Mouse (Mus musculus): Measurements from ENCODE around the gene Slc12a6.

The Slc12a6 gene

GRCm38 (mm10) chr2:112265448-112266241 is at the start of gene Slc12a6:
Gene Slc12a6, plus strand, starts transcription at chr2:112265825.
- H3K36me3 ChIP-seq (ENCODE audit: control insufficient read depth, insufficient read depth, low read length, poor library complexity, severe bottlenecking): peaks cover 3% of the 10 kb centered on the region; the same call in 1 of the 2 replicates
- no peaks in the 10 kb centered on the region for H3K27me3 ChIP-seq (ENCODE audit: control insufficient read depth, insufficient read depth, low read length, poor library complexity, severe bottlenecking)
- DNase-seq (ENCODE audit: low read depth, low spot score): peak; percentile 97

DNA sequence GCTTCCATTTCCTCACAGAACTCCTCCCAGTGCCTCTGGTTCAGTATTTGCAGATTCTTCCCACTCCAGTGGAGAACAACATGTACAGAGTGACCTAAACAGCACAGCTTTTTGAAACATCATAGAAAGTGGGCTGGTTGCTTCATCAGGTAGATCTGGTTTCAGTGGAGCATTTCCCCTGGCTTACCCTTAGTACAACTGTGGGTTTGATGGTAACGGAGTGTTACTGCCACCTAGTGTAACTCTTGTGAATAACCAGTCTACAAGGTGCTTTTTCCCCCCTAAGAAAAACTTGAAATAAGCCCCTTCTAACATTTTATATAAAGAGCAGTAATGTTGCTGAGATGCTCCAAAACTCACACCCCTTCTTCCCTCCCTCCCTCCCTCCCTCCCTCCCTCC is 49.6 kb upstream of the Slc12a6 start:
- Histone ChIP-seq H3K27me3 (ENCODE audit: control insufficient read depth, insufficient read depth, low read length, poor library complexity, severe bottlenecking) (no peaks in the 10 kb centered on the region), H3K36me3 (ENCODE audit: control insufficient read depth, insufficient read depth, low read length, poor library complexity, severe bottlenecking) (no peaks in the 10 kb centered on the region)
- DNase-seq (ENCODE audit: low read depth, low spot score): peak; percentile 56

- no peaks in the 10 kb centered on the region for H3K36me3 ChIP-seq (ENCODE audit: control insufficient read depth, insufficient read depth, low read length, poor library complexity, severe bottlenecking)
- no peaks in the 10 kb centered on the region for H3K27me3 ChIP-seq (ENCODE audit: control insufficient read depth, insufficient read depth, low read length, poor library complexity, severe bottlenecking)
- no peak for DNase-seq (ENCODE audit: low read depth, low spot score)
These were observed 48.0 kb upstream of the Slc12a6 start for GRCm38 (mm10) chr2:112217614-112218013.

- no peaks in the 10 kb centered on the region for H3K27me3 ChIP-seq (ENCODE audit: control insufficient read depth, insufficient read depth, low read length, poor library complexity, severe bottlenecking)
- no peaks in the 10 kb centered on the region for H3K36me3 ChIP-seq (ENCODE audit: control insufficient read depth, insufficient read depth, low read length, poor library complexity, severe bottlenecking)
- DNase-seq (ENCODE audit: low read depth, low spot score): no peak
These were observed 44.7 kb upstream of the Slc12a6 start for GRCm38 (mm10) chr2:112220880-112221279.

DNA sequence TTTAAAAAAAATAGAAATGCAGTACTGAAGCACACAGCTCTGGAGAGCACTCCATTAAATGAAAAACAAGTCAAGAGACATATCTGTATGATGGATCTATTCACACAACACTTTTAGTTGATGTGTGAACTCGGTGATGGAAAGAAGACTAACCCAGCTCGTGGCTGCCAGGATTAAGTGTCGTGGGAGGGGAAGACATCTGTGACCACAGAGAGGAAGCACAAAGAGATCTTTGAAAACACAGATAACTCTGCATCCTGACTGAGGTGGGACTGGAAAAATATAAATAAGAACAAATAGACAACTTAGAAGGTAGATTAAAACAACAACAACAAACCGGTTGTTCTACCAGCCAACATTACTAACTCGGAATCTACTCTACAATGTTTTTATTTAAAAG is 43.0 kb upstream of the Slc12a6 start:
- Histone ChIP-seq H3K36me3 (ENCODE audit: control insufficient read depth, insufficient read depth, low read length, poor library complexity, severe bottlenecking) (no peaks in the 10 kb centered on the region), H3K27me3 (ENCODE audit: control insufficient read depth, insufficient read depth, low read length, poor library complexity, severe bottlenecking) (no peaks in the 10 kb centered on the region)
- no peak for DNase-seq (ENCODE audit: low read depth, low spot score)

GRCm38 (mm10) chr2:112224356-112224755 is 41.3 kb upstream of the Slc12a6 start:
- Histone ChIP-seq H3K27me3 (ENCODE audit: control insufficient read depth, insufficient read depth, low read length, poor library complexity, severe bottlenecking) (no peaks in the 10 kb centered on the region), H3K36me3 (ENCODE audit: control insufficient read depth, insufficient read depth, low read length, poor library complexity, severe bottlenecking) (no peaks in the 10 kb centered on the region)
- DNase-seq (ENCODE audit: low read depth, low spot score): no peak

DNA sequence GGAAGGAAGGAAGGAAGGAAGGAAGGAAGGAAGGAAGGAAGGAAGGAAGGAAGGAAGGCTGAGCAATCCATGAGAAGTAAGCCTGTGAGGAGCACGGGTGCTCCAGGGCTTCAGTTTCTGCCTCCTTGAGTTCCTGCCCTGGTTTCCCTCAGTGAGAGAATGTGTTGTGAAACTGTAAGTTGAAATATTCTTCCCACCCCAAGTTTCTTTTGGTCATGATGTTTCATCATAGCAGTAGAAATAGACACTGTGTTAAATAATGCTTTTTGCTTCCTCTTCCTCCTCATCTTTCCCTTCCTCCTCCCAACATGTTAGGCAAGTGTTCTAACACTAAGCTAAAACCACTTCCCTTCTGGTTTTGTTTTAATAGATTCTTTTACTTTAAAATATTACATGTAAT is 33.0 kb upstream of the Slc12a6 start:
- no peak for DNase-seq (ENCODE audit: low read depth, low spot score)
- Histone ChIP-seq H3K36me3 (ENCODE audit: control insufficient read depth, insufficient read depth, low read length, poor library complexity, severe bottlenecking) (no peaks in the 10 kb centered on the region), H3K27me3 (ENCODE audit: control insufficient read depth, insufficient read depth, low read length, poor library complexity, severe bottlenecking) (no peaks in the 10 kb centered on the region)

DNA sequence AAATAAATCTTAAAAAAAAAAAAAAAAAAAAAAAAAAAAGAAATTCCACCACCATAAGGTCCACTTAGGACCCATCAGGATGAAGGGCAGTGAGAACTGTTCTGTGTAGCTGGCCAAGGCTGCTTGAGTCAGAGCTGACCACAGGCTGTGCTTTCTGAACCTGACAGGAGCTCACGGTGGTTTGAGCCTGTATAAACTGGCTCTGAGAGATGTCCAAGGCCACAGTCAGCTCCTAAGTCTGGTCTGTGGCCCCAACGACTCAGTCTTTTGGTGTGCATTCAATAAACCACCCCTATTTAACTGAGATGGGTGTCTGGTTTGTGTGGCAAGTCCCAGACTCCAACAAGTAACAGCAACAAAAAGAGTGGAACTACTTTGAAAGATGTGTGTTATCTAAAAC is 29.0 kb upstream of the Slc12a6 start:
- Histone ChIP-seq H3K36me3 (ENCODE audit: control insufficient read depth, insufficient read depth, low read length, poor library complexity, severe bottlenecking) (no peaks in the 10 kb centered on the region), H3K27me3 (ENCODE audit: control insufficient read depth, insufficient read depth, low read length, poor library complexity, severe bottlenecking) (no peaks in the 10 kb centered on the region)
- no peak for DNase-seq (ENCODE audit: low read depth, low spot score)

- no peaks in the 10 kb centered on the region for H3K27me3 ChIP-seq (ENCODE audit: control insufficient read depth, insufficient read depth, low read length, poor library complexity, severe bottlenecking)
- peak; percentile 6 for DNase-seq (ENCODE audit: low read depth, low spot score)
- H3K36me3 ChIP-seq (ENCODE audit: control insufficient read depth, insufficient read depth, low read length, poor library complexity, severe bottlenecking): no peaks in the 10 kb centered on the region
These were observed 27.6 kb upstream of the Slc12a6 start for GRCm38 (mm10) chr2:112238006-112238405.

GRCm38 (mm10) chr2:112239212-112239934 is 26.3 kb upstream of the Slc12a6 start, which contains the start of gene Lpcat4:
Gene Lpcat4, plus strand, starts transcription at chr2:112239468.
- peak; percentile 86 for DNase-seq (ENCODE audit: low read depth, low spot score)
- no peaks in the 10 kb centered on the region for H3K27me3 ChIP-seq (ENCODE audit: control insufficient read depth, insufficient read depth, low read length, poor library complexity, severe bottlenecking)

DNA sequence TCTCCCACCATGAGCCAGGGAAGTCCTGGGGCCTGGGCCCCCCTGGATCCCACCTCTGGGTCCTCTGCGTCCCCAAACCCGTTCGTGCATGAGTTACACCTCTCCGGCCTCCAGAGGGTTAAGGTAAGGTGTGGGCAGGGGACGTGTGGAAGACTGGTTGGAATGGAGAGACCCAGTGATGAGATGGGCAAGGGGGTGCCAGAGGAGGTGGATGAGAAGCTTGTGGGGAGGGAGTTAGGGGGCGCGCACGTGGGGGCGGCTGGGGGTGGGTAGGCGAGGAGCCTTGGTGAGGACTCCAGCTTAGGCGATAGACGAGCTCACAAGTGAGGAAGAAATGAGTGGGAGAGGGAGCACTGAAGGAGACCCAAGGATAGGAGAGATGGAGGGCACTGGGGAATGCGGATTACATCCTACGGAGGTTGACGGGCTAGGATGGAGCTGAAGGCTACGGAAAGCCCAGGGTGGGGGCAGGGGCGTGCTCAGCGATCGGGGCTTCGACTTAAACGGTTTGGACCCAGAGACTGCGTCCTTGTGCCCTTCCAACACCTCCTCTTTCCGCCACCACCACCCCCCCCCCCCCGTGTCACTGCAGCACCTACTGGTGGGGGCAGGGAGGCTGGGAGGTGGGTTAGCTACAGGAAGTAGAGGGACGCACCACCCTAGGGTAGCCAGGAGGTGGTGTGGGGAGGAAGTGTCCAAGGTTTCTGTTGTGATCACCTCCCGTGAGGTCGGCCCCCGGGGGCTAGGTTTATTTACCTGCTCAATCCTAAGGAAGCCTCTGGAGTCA is 25.5 kb upstream of the Slc12a6 start:
- no peaks in the 10 kb centered on the region for H3K27me3 ChIP-seq (ENCODE audit: control insufficient read depth, insufficient read depth, low read length, poor library complexity, severe bottlenecking)
- DNase-seq (ENCODE audit: low read depth, low spot score): peak; percentile 58

More at GRCm38 (mm10) chr2:112239212-112239934, 26.3 kb upstream of the Slc12a6 start, which contains the start of gene Lpcat4:
- no peaks in the 10 kb centered on the region for H3K36me3 ChIP-seq (ENCODE audit: control insufficient read depth, insufficient read depth, low read length, poor library complexity, severe bottlenecking)

GRCm38 (mm10) chr2:112241787-112242186 is 23.8 kb upstream of the Slc12a6 start:
- no peaks in the 10 kb centered on the region for H3K36me3 ChIP-seq (ENCODE audit: control insufficient read depth, insufficient read depth, low read length, poor library complexity, severe bottlenecking)
- H3K27me3 ChIP-seq (ENCODE audit: control insufficient read depth, insufficient read depth, low read length, poor library complexity, severe bottlenecking): no peaks in the 10 kb centered on the region
- no peak for DNase-seq (ENCODE audit: low read depth, low spot score)

More for the DNA sequence above, 25.5 kb upstream of the Slc12a6 start:
- H3K36me3 ChIP-seq (ENCODE audit: control insufficient read depth, insufficient read depth, low read length, poor library complexity, severe bottlenecking): no peaks in the 10 kb centered on the region

DNA sequence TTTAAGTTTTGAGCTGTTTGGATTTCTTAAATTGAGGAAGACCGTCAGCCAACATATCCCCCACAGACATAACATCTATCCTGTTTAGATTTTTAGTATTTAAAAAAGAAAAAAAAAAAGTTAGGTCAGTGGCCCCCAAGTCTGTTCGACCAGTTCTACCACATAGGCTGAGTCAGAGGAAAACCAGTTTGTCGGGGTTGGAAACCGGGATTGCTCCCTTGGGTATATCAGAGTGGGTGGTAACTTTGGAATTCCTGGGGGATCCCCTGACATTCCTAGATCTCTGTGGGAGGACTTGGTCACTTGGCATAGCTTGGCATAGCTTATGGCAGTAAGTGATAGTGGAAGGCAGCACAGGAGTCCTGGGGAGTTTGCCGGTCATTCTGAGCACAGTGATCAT is 20.3 kb upstream of the Slc12a6 start:
- Histone ChIP-seq H3K36me3 (ENCODE audit: control insufficient read depth, insufficient read depth, low read length, poor library complexity, severe bottlenecking) (no peaks in the 10 kb centered on the region), H3K27me3 (ENCODE audit: control insufficient read depth, insufficient read depth, low read length, poor library complexity, severe bottlenecking) (no peaks in the 10 kb centered on the region)
- no peak for DNase-seq (ENCODE audit: low read depth, low spot score)

DNA sequence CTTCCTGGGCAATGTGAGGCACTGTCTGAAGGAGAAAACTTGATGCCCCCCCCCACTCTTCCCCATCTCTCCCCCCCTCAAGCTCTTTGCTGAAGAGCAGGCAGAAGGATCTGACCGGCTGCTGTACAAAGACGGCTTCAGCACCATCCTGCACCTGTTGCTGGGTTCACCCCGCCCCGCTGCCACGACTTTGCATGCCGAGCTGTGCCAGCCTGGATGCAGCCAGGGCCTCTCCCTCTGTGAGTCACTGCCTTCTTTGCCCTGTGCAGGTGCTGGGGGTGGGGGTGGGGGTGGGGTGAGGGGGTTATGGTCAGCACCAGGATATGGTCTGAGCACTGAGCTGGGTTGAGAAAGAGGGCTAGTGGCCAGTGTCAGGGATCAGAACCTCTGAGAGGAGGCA is 19.4 kb upstream of the Slc12a6 start:
- no peak for DNase-seq (ENCODE audit: low read depth, low spot score)
- H3K36me3 ChIP-seq (ENCODE audit: control insufficient read depth, insufficient read depth, low read length, poor library complexity, severe bottlenecking): no peaks in the 10 kb centered on the region
- no peaks in the 10 kb centered on the region for H3K27me3 ChIP-seq (ENCODE audit: control insufficient read depth, insufficient read depth, low read length, poor library complexity, severe bottlenecking)

GRCm38 (mm10) chr2:112247323-112247722 is 18.3 kb upstream of the Slc12a6 start:
- H3K36me3 ChIP-seq (ENCODE audit: control insufficient read depth, insufficient read depth, low read length, poor library complexity, severe bottlenecking): no peaks in the 10 kb centered on the region
- DNase-seq (ENCODE audit: low read depth, low spot score): no peak
- no peaks in the 10 kb centered on the region for H3K27me3 ChIP-seq (ENCODE audit: control insufficient read depth, insufficient read depth, low read length, poor library complexity, severe bottlenecking)
